Mouse (Mus musculus): ENCODE results near the gene Exoc6. TPM values are rescaled to one million over a fixed set of nuclear protein-coding genes. Genes with fewer than 3 reads are reported as not detected.
"Not testable (repeated sequence)": the region's sequence is repeated elsewhere in the genome, so short reads cannot be mapped to it uniquely, and the experiment has no call there.

The Exoc6 gene
- polyA plus RNA-seq, 1 experiment from 2014 or later = 18.9 TPM

DNA sequence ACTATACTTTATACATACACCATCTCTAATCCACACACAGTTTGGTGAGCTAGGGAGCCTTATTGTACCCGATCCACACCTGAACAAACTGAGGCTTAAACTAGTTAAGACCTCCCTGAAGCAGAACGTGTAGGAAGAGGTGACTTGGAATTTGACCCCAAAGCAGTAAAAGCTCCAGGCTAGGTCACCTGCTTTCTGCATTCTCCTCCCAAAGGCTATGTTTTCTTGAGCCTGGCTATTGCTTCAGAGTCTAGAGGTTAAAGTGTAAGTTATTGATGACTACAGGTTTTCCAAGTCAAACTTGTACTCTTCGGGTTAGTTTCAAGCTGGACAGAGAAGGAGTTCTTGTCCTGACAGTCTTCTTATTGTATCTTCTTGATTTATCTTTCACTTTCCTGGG, 5.0 kb upstream of the Exoc6 start:
- 65% methylated on average over 3 of the region's 3 CpGs for WGBS (ENCODE audit: insufficient replicate concordance)
- DNase-seq (no peak), ATAC-seq (no peak)
- no peak overlapping the region for H3K9ac ChIP-seq (replicated peaks)
- no peaks in the 10 kb centered on the region for H3K36me3 ChIP-seq (replicated peaks; ENCODE audit: insufficient read depth, low read length)
- no peaks in the 10 kb centered on the region for H3K27me3 ChIP-seq (ENCODE audit: insufficient read depth, low read length)
- no peak overlapping the region for H3K27ac ChIP-seq (ENCODE audit: low read depth)
- no peak for TF ChIP-seq EP300 (IDR thresholded peaks at IDR 0.05; ENCODE audit: low read depth)
- TF ChIP-seq CTCF (IDR thresholded peaks at IDR 0.05; ENCODE audit: low read depth) = no peak
- peaks cover 21% of the 10 kb centered on the region for H3K4me1 ChIP-seq (ENCODE audit: insufficient read depth)
- no peak overlapping the region for H3K4me2 ChIP-seq (ENCODE audit: low read depth, low read length)
- no peaks in the 10 kb centered on the region for H3K9me3 ChIP-seq (ENCODE audit: low read length)
- H3K4me3 ChIP-seq (ENCODE audit: low read depth, low read length) = no peak overlapping the region

- H3K9me3 ChIP-seq (ENCODE audit: low read length) = no peaks in the 10 kb centered on the region
- H3K36me3 ChIP-seq (replicated peaks; ENCODE audit: insufficient read depth, low read length) = no peaks in the 10 kb centered on the region
- no peak overlapping the region for H3K4me3 ChIP-seq (ENCODE audit: low read depth, low read length)
- no peak for TF ChIP-seq CTCF (IDR thresholded peaks at IDR 0.05; ENCODE audit: low read depth)
- TF ChIP-seq EP300 (IDR thresholded peaks at IDR 0.05; ENCODE audit: low read depth) = no peak
- H3K4me2 ChIP-seq (ENCODE audit: low read depth, low read length) = no peak overlapping the region
- DNase-seq = no peak
- no peak for ATAC-seq
- H3K9ac ChIP-seq (replicated peaks) = no peak overlapping the region
- H3K4me1 ChIP-seq (ENCODE audit: insufficient read depth) = peaks cover 21% of the 10 kb centered on the region
- H3K27me3 ChIP-seq (ENCODE audit: insufficient read depth, low read length) = no peaks in the 10 kb centered on the region
- no peak overlapping the region for H3K27ac ChIP-seq (ENCODE audit: low read depth)
- WGBS (ENCODE audit: insufficient replicate concordance) = 66% methylated on average over 6 of the region's 6 CpGs
Measured at GRCm38 (mm10) chr19:37545725-37546124, 4.5 kb upstream of the Exoc6 start.

DNA sequence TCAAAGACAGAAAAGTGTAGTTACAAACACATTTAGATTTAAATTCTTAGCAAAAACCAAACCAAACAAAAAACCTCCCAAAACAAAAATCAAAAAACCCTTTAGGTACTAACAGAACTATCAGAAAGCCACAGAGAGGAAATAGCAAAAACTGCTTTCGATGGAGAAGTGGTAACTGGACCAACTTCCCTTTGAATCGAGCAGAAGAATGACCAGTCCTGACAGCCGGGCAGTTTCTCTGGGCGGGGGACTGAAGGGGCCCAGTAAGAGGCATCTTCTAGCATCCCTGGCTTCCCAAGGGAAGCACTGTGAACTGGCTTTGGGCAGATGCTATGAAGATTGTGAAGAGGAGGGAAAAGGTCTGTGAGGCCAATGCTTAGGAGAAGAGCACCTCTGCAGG, 3.4 kb upstream of the Exoc6 start:
- peaks cover 28% of the 10 kb centered on the region for H3K4me1 ChIP-seq (ENCODE audit: insufficient read depth)
- peak overlapping the region; percentile 55; the same call in 1 of the 2 replicates for H3K27ac ChIP-seq (ENCODE audit: low read depth)
- H3K4me3 ChIP-seq (ENCODE audit: low read depth, low read length) = no peak overlapping the region
- no peaks in the 10 kb centered on the region for H3K36me3 ChIP-seq (replicated peaks; ENCODE audit: insufficient read depth, low read length)
- DNase-seq (no peak), ATAC-seq (no peak)
- WGBS (ENCODE audit: insufficient replicate concordance) = 21% methylated on average over 4 of the region's 4 CpGs
- H3K4me2 ChIP-seq (ENCODE audit: low read depth, low read length) = 0 out of 2 replicates have a peak overlapping the region, but pooled peaks have one; percentile 34
- no peaks in the 10 kb centered on the region for H3K9me3 ChIP-seq (ENCODE audit: low read length)
- H3K27me3 ChIP-seq (ENCODE audit: insufficient read depth, low read length) = no peaks in the 10 kb centered on the region
- TF ChIP-seq CTCF (IDR thresholded peaks at IDR 0.05; ENCODE audit: low read depth) (no peak), EP300 (IDR thresholded peaks at IDR 0.05; ENCODE audit: low read depth) (no peak)
- H3K9ac ChIP-seq (replicated peaks) = no peak overlapping the region

DNA sequence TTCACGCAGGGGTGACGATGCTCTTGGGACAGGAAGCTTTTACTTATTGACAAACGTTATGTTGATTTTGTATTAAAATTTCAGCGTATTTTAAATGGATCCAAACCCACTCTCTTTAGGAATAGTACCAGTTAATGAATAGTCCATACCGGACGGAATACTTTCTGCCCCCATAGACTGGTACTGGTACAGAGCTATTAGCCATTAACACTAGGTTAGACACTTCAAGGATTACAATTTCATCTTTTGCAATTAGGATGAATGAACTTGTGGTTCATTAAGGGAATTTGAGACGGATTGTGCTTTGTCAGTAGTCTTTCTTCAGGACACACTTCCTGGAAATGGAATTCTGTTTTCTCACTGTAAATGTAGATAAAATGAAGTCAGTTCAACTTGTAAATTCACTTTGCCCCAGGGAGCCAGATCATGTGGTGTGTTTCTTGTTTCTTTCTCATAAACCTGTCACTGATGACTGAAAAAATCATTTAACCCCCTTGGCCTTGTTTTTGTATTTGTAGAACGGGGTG, 885 bp downstream of the Exoc6 start:
- DNase-seq (no peak), ATAC-seq (no peak)
- no peak; the same call in 1 of the 2 replicates for TF ChIP-seq EP300 (IDR thresholded peaks at IDR 0.05; ENCODE audit: low read depth)
- no peak for TF ChIP-seq CTCF (IDR thresholded peaks at IDR 0.05; ENCODE audit: low read depth)
- 3% methylated on average over 8 of the region's 8 CpGs for WGBS (ENCODE audit: insufficient replicate concordance)
- Histone ChIP-seq H3K27ac (ENCODE audit: low read depth) (peak overlapping the region; percentile 99), H3K4me3 (ENCODE audit: low read depth, low read length) (peak overlapping the region; percentile 85), H3K27me3 (ENCODE audit: insufficient read depth, low read length) (no peaks in the 10 kb centered on the region), H3K9ac (replicated peaks) (peak overlapping the region; percentile 89), H3K9me3 (ENCODE audit: low read length) (no peaks in the 10 kb centered on the region), H3K36me3 (replicated peaks; ENCODE audit: insufficient read depth, low read length) (no peaks in the 10 kb centered on the region), H3K4me1 (ENCODE audit: insufficient read depth) (peaks cover 48% of the 10 kb centered on the region), H3K4me2 (ENCODE audit: low read depth, low read length) (peak overlapping the region; percentile 86)

- no peak for TF ChIP-seq CTCF (IDR thresholded peaks at IDR 0.05; ENCODE audit: low read depth)
- no peak for TF ChIP-seq EP300 (IDR thresholded peaks at IDR 0.05; ENCODE audit: low read depth)
- peak overlapping the region; percentile 21 for H3K4me3 ChIP-seq (ENCODE audit: low read depth, low read length)
- H3K36me3 ChIP-seq (replicated peaks; ENCODE audit: insufficient read depth, low read length) = no peaks in the 10 kb centered on the region
- DNase-seq (no peak), ATAC-seq (no peak)
- no peaks in the 10 kb centered on the region for H3K9me3 ChIP-seq (ENCODE audit: low read length)
- WGBS (ENCODE audit: insufficient replicate concordance) = 49% methylated on average over 11 of the region's 11 CpGs
- H3K27me3 ChIP-seq (ENCODE audit: insufficient read depth, low read length) = no peaks in the 10 kb centered on the region
- H3K4me1 ChIP-seq (ENCODE audit: insufficient read depth) = peaks cover 62% of the 10 kb centered on the region
- peak overlapping the region; percentile 23; the same call in 1 of the 2 replicates for H3K9ac ChIP-seq (replicated peaks)
- H3K27ac ChIP-seq (ENCODE audit: low read depth) = peak overlapping the region; percentile 81
- peak overlapping the region; percentile 86 for H3K4me2 ChIP-seq (ENCODE audit: low read depth, low read length)
Measured at GRCm38 (mm10) chr19:37553376-37554265, 3.4 kb downstream of the Exoc6 start.

- H3K4me3 ChIP-seq (ENCODE audit: low read depth, low read length) = peak overlapping the region; percentile 21; the same call in 1 of the 2 replicates
- not testable (repeated sequence) for H3K36me3 ChIP-seq (replicated peaks; ENCODE audit: insufficient read depth, low read length); H3K9ac ChIP-seq (replicated peaks); ATAC-seq; H3K27me3 ChIP-seq (ENCODE audit: insufficient read depth, low read length); DNase-seq; H3K9me3 ChIP-seq (ENCODE audit: low read length)
- WGBS (ENCODE audit: insufficient replicate concordance) = 77% methylated on average over 5 of the region's 5 CpGs
- H3K27ac ChIP-seq (ENCODE audit: low read depth) = peak overlapping the region; percentile 81
- peak overlapping the region; percentile 86 for H3K4me2 ChIP-seq (ENCODE audit: low read depth, low read length)
- H3K4me1 ChIP-seq (ENCODE audit: insufficient read depth) = peaks cover 68% of the 10 kb centered on the region
Measured at GRCm38 (mm10) chr19:37554266-37554650, 4.0 kb downstream of the Exoc6 start.
